Mouse (Mus musculus): Measurements from ENCODE around the gene Lrmp. TPM values are rescaled to one million over a fixed set of nuclear protein-coding genes. Genes with fewer than 3 reads are reported as not detected.

Lrmp gene
- 2.3 and 4.8 TPM in 2 replicates for polyA plus RNA-seq (2016; fragmentation: Nextera tagmentation; extraction: Ambion mirVana)

- Histone ChIP-seq H3K9me3 (no peaks in the 10 kb centered on the region), H3K4me3 (no peak within 1 kb of the TSS), H3K4me1 (peaks cover 22% of the 10 kb centered on the region), H3K27me3 (ENCODE audit: insufficient read depth, poor library complexity, severe bottlenecking) (no peaks in the 10 kb centered on the region), H3K36me3 (no peaks in the 10 kb centered on the region), H3K27ac (peak within 1 kb of the TSS; percentile 75)
- DNase-seq (ENCODE audit: low spot score) = no peak
- 63% methylated on average over 6 of the region's 6 CpGs for WGBS
Observed at GRCm38 (mm10) chr6:145115476-145116097, at the start of gene Lrmp. Gene Lrmp (plus strand): TSS chr6:145115653.

GRCm38 (mm10) chr6:145066416-145066815 lies 49.0 kb upstream of the Lrmp start:
- Histone ChIP-seq H3K27ac (no peak overlapping the region), H3K36me3 (no peaks in the 10 kb centered on the region), H3K4me1 (peaks cover 23% of the 10 kb centered on the region), H3K9me3 (no peaks in the 10 kb centered on the region), H3K27me3 (ENCODE audit: insufficient read depth, poor library complexity, severe bottlenecking) (no peaks in the 10 kb centered on the region), H3K4me3 (no peak overlapping the region)
- WGBS = 72% methylated on average over 6 of the region's 6 CpGs
- DNase-seq (ENCODE audit: low spot score) = peak; percentile 39

- 43% methylated on average over 8 of the region's 8 CpGs for WGBS
- peaks cover 21% of the 10 kb centered on the region for H3K4me1 ChIP-seq
- DNase-seq (ENCODE audit: low spot score) = peak; percentile 56
Observed at GRCm38 (mm10) chr6:145067679-145068078, 47.8 kb upstream of the Lrmp start.

GRCm38 (mm10) chr6:145069397-145069796 lies 46.1 kb upstream of the Lrmp start:
- Histone ChIP-seq H3K27ac (no peak overlapping the region), H3K9me3 (no peaks in the 10 kb centered on the region), H3K36me3 (no peaks in the 10 kb centered on the region), H3K27me3 (ENCODE audit: insufficient read depth, poor library complexity, severe bottlenecking) (peaks cover 8% of the 10 kb centered on the region), H3K4me3 (no peak overlapping the region), H3K4me1 (peaks cover 14% of the 10 kb centered on the region; the same call in 1 of the 2 replicates)
- peak; percentile 51 for DNase-seq (ENCODE audit: low spot score)
- WGBS = 92% methylated on average over 7 of the region's 7 CpGs

More at GRCm38 (mm10) chr6:145067679-145068078, 47.8 kb upstream of the Lrmp start:
- H3K36me3 ChIP-seq = no peaks in the 10 kb centered on the region
- no peaks in the 10 kb centered on the region for H3K9me3 ChIP-seq
- no peaks in the 10 kb centered on the region for H3K27me3 ChIP-seq (ENCODE audit: insufficient read depth, poor library complexity, severe bottlenecking)
- H3K27ac ChIP-seq = no peak overlapping the region
- H3K4me3 ChIP-seq = no peak overlapping the region

- H3K4me1 ChIP-seq = peaks cover 14% of the 10 kb centered on the region; the same call in 1 of the 2 replicates
- no peak overlapping the region for H3K27ac ChIP-seq
- no peak for DNase-seq (ENCODE audit: low spot score)
- WGBS = 81% methylated on average over 2 of the region's 2 CpGs
- H3K36me3 ChIP-seq = no peaks in the 10 kb centered on the region
- no peaks in the 10 kb centered on the region for H3K9me3 ChIP-seq
- no peak overlapping the region for H3K4me3 ChIP-seq
- H3K27me3 ChIP-seq (ENCODE audit: insufficient read depth, poor library complexity, severe bottlenecking) = peaks cover 8% of the 10 kb centered on the region
Observed at GRCm38 (mm10) chr6:145069921-145070320, 45.5 kb upstream of the Lrmp start.

- H3K27ac ChIP-seq = no peak overlapping the region
- 0 out of 2 replicates have a peak overlapping the region, but pooled peaks have one; percentile 68 for H3K4me3 ChIP-seq
Observed at GRCm38 (mm10) chr6:145074461-145074860, 41.0 kb upstream of the Lrmp start.

GRCm38 (mm10) chr6:145075088-145075547 lies 40.3 kb upstream of the Lrmp start:
- Histone ChIP-seq H3K27ac (peak overlapping the region; percentile 85), H3K9me3 (no peaks in the 10 kb centered on the region), H3K4me1 (peaks cover 7% of the 10 kb centered on the region), H3K36me3 (no peaks in the 10 kb centered on the region), H3K4me3 (peak overlapping the region; percentile 68), H3K27me3 (ENCODE audit: insufficient read depth, poor library complexity, severe bottlenecking) (peaks cover 31% of the 10 kb centered on the region)
- DNase-seq (ENCODE audit: low spot score) = peak; percentile 71
- under 1% methylated on average over 20 of the region's 20 CpGs for WGBS

More at GRCm38 (mm10) chr6:145074461-145074860, 41.0 kb upstream of the Lrmp start:
- DNase-seq (ENCODE audit: low spot score) = peak; percentile 47
- Histone ChIP-seq H3K9me3 (no peaks in the 10 kb centered on the region), H3K36me3 (no peaks in the 10 kb centered on the region), H3K27me3 (ENCODE audit: insufficient read depth, poor library complexity, severe bottlenecking) (peaks cover 31% of the 10 kb centered on the region), H3K4me1 (peaks cover 7% of the 10 kb centered on the region)

- DNase-seq (ENCODE audit: low spot score) = peak; percentile 79
- no peaks in the 10 kb centered on the region for H3K9me3 ChIP-seq
- H3K27me3 ChIP-seq (ENCODE audit: insufficient read depth, poor library complexity, severe bottlenecking) = peaks cover 31% of the 10 kb centered on the region
- H3K4me3 ChIP-seq = peak within 1 kb of the TSS; percentile 68
- WGBS = under 1% methylated on average over 39 of the region's 39 CpGs
- H3K4me1 ChIP-seq = peaks cover 7% of the 10 kb centered on the region
- peak within 1 kb of the TSS; percentile 85 for H3K27ac ChIP-seq
- H3K36me3 ChIP-seq = no peaks in the 10 kb centered on the region
Observed at GRCm38 (mm10) chr6:145075548-145076224, 39.8 kb upstream of the Lrmp start, which contains the start of gene Bcat1. Gene Bcat1 (minus strand): TSS chr6:145076184.

- no peaks in the 10 kb centered on the region for H3K36me3 ChIP-seq
- peaks cover 31% of the 10 kb centered on the region for H3K27me3 ChIP-seq (ENCODE audit: insufficient read depth, poor library complexity, severe bottlenecking)
- 14% methylated on average over 9 of the region's 9 CpGs for WGBS
- no peaks in the 10 kb centered on the region for H3K9me3 ChIP-seq
- H3K4me3 ChIP-seq = peak overlapping the region; percentile 68
- H3K4me1 ChIP-seq = peaks cover 7% of the 10 kb centered on the region
- DNase-seq (ENCODE audit: low spot score) = peak; percentile 17
- peak overlapping the region; percentile 85 for H3K27ac ChIP-seq
Observed at GRCm38 (mm10) chr6:145076286-145076685, 39.2 kb upstream of the Lrmp start.

- Histone ChIP-seq H3K27me3 (ENCODE audit: insufficient read depth, poor library complexity, severe bottlenecking) (peaks cover 23% of the 10 kb centered on the region; the same call in 1 of the 2 replicates), H3K4me1 (peaks cover 7% of the 10 kb centered on the region), H3K36me3 (no peaks in the 10 kb centered on the region), H3K9me3 (no peaks in the 10 kb centered on the region), H3K27ac (no peak overlapping the region), H3K4me3 (no peak overlapping the region)
- DNase-seq (ENCODE audit: low spot score) = peak; percentile 35
- 62% methylated on average over 9 of the region's 9 CpGs for whole genome bisulfite sequencing
Observed at GRCm38 (mm10) chr6:145079087-145079759, 36.2 kb upstream of the Lrmp start.

- Histone ChIP-seq H3K36me3 (no peaks in the 10 kb centered on the region), H3K9me3 (no peaks in the 10 kb centered on the region), H3K27ac (no peak overlapping the region), H3K4me3 (no peak overlapping the region), H3K27me3 (ENCODE audit: insufficient read depth, poor library complexity, severe bottlenecking) (peaks cover 10% of the 10 kb centered on the region; the same call in 1 of the 2 replicates), H3K4me1 (no peaks in the 10 kb centered on the region)
- WGBS = 55% methylated on average over 4 of the region's 4 CpGs
- DNase-seq (ENCODE audit: low spot score) = peak; percentile 27
Observed at GRCm38 (mm10) chr6:145081721-145082120, 33.7 kb upstream of the Lrmp start.

- no peaks in the 10 kb centered on the region for H3K9me3 ChIP-seq
- no peaks in the 10 kb centered on the region for H3K27me3 ChIP-seq (ENCODE audit: insufficient read depth, poor library complexity, severe bottlenecking)
- peaks cover 4% of the 10 kb centered on the region for H3K4me1 ChIP-seq
- no peak for DNase-seq (ENCODE audit: low spot score)
- H3K4me3 ChIP-seq = no peak overlapping the region
- H3K27ac ChIP-seq = no peak overlapping the region
- WGBS = 86% methylated on average over 8 of the region's 8 CpGs
- H3K36me3 ChIP-seq = no peaks in the 10 kb centered on the region
Observed at GRCm38 (mm10) chr6:145084343-145085117, 30.9 kb upstream of the Lrmp start.

Measured in heart, embryonic 10.5 days (tissue).